ENCODE assay signal across 10 mouse cellular contexts in genomic region chr8:12394385-12395000, GRCm38 (mm10). TPM values are rescaled to one million over a fixed set of nuclear protein-coding genes. Genes with fewer than 3 reads are reported as not detected.
A peak's percentile ranks its signal among the peaks of the same experiment; 100 is the strongest.
DNase-seq lines count a peak whose midpoint lies in the region; ATAC-seq and TF ChIP-seq lines count a peak whose summit lies in the region.
"Had no signal": no experiment of that assay in that cellular context is flagged by ENCODE, and none has a peak within 500 bp of the region (broad histone marks: within the 10 kb centered on the region; RNA-seq: fewer than 3 reads in every experiment).

No protein-coding gene starts in this region.

- intact Hi-C loops in heart, postnatal 14 days (cut with DNase I), result loop anchor here (10.0 kb wide), 1 partner anchor 280 kb away; the partner anchor contains the start of gene Tubgcp3

- H3K36me3 ChIP-seq in heart, postnatal 0 days (replicated peaks; ENCODE audit: control insufficient read depth, insufficient read depth, low read length), result no peaks in the 10 kb centered on the region
- H3K36me3 ChIP-seq in embryonic facial prominence, embryonic 12.5 days, result no peaks in the 10 kb centered on the region
- no peaks in the 10 kb centered on the region for H3K36me3 ChIP-seq in hindbrain, embryonic 16.5 days (ENCODE audit: control insufficient read depth, insufficient read depth, low read length)
- no peaks in the 10 kb centered on the region for H3K36me3 ChIP-seq in midbrain, embryonic 16.5 days (ENCODE audit: control insufficient read depth, insufficient read depth, low read length)

- peak overlapping the region; percentile 48 for H3K4me3 ChIP-seq in heart, postnatal 0 days (ENCODE audit: low read depth, low read length)
- H3K4me3 ChIP-seq in embryonic facial prominence, embryonic 12.5 days, result peak overlapping the region; percentile 38
- H3K4me3 ChIP-seq in hindbrain, embryonic 16.5 days (ENCODE audit: low read length), result peak overlapping the region; percentile 48
- peak overlapping the region; percentile 48 for H3K4me3 ChIP-seq in midbrain, embryonic 16.5 days (ENCODE audit: low read depth, low read length)
- H3K4me3 ChIP-seq: erythroblast, embryonic 14.5 days had no signal

- WGBS in heart, postnatal 0 days, result 3% methylated on average over 22 of the region's 22 CpGs
- WGBS in embryonic facial prominence, embryonic 12.5 days, result under 1% methylated on average over 22 of the region's 22 CpGs
- under 1% methylated on average over 22 of the region's 22 CpGs for WGBS in hindbrain, embryonic 16.5 days
- WGBS in midbrain, embryonic 16.5 days, result 2% methylated on average over 22 of the region's 22 CpGs

- peaks cover 100% of the 10 kb centered on the region for H3K27me3 ChIP-seq in heart, postnatal 0 days (ENCODE audit: control insufficient read depth, insufficient read depth, low read length)
- H3K27me3 ChIP-seq in embryonic facial prominence, embryonic 12.5 days, result peaks cover 85% of the 10 kb centered on the region
- H3K27me3 ChIP-seq in hindbrain, embryonic 16.5 days (replicated peaks; ENCODE audit: control insufficient read depth, insufficient read depth, low read length), result peaks cover 45% of the 10 kb centered on the region
- H3K27me3 ChIP-seq in midbrain, embryonic 16.5 days (ENCODE audit: control insufficient read depth, insufficient read depth, low read depth, low read length), result peaks cover 20% of the 10 kb centered on the region

- no peak overlapping the region for H3K9ac ChIP-seq in heart, postnatal 0 days (replicated peaks; ENCODE audit: low read depth, low read length)
- no peak overlapping the region for H3K9ac ChIP-seq in embryonic facial prominence, embryonic 12.5 days
- H3K9ac ChIP-seq in hindbrain, embryonic 16.5 days (ENCODE audit: low read depth, low read length), result peak overlapping the region; percentile 7
- peak overlapping the region; percentile 66; the same call in 1 of the 2 replicates for H3K9ac ChIP-seq in midbrain, embryonic 16.5 days (ENCODE audit: low read depth, low read length)

- no peak overlapping the region for H3K27ac ChIP-seq in heart, postnatal 0 days (ENCODE audit: low read depth)
- no peak overlapping the region for H3K27ac ChIP-seq in embryonic facial prominence, embryonic 12.5 days
- peak overlapping the region; percentile 68 for H3K27ac ChIP-seq in hindbrain, embryonic 16.5 days (ENCODE audit: low read depth, low read length)
- H3K27ac ChIP-seq in midbrain, embryonic 16.5 days (ENCODE audit: low read length), result peak overlapping the region; percentile 67

- H3K4me1 ChIP-seq in heart, postnatal 0 days (ENCODE audit: control insufficient read depth, insufficient read depth), result peaks cover 3% of the 10 kb centered on the region; the same call in 1 of the 2 replicates
- H3K4me1 ChIP-seq in embryonic facial prominence, embryonic 12.5 days, result peaks cover 11% of the 10 kb centered on the region; the same call in 1 of the 2 replicates
- H3K4me1 ChIP-seq in hindbrain, embryonic 16.5 days (ENCODE audit: control insufficient read depth, insufficient read depth, low read depth, low read length), result peaks cover 16% of the 10 kb centered on the region
- peaks cover 7% of the 10 kb centered on the region for H3K4me1 ChIP-seq in midbrain, embryonic 16.5 days (ENCODE audit: control insufficient read depth, insufficient read depth, low read length)

- TF ChIP-seq CTCF in heart, postnatal 0 days (IDR thresholded peaks at IDR 0.05; ENCODE audit: low read depth), result no peak

- no peaks in the 10 kb centered on the region for H3K9me3 ChIP-seq in heart, postnatal 0 days (replicated peaks; ENCODE audit: control insufficient read depth, low read length)
- H3K9me3 ChIP-seq in embryonic facial prominence, embryonic 12.5 days, result no peaks in the 10 kb centered on the region
- H3K9me3 ChIP-seq in hindbrain, embryonic 16.5 days (ENCODE audit: control insufficient read depth, low read length), result no peaks in the 10 kb centered on the region
- no peaks in the 10 kb centered on the region for H3K9me3 ChIP-seq in midbrain, embryonic 16.5 days (replicated peaks; ENCODE audit: control insufficient read depth, low read length, poor library complexity, severe bottlenecking)

- H3K4me2 ChIP-seq in heart, postnatal 0 days (ENCODE audit: low read depth, low read length), result peak overlapping the region; percentile 57
- peak overlapping the region; percentile 60 for H3K4me2 ChIP-seq in embryonic facial prominence, embryonic 12.5 days (replicated peaks)
- H3K4me2 ChIP-seq in hindbrain, embryonic 16.5 days (ENCODE audit: low read length), result peak overlapping the region; percentile 56
- H3K4me2 ChIP-seq in midbrain, embryonic 16.5 days (ENCODE audit: low read length), result peak overlapping the region; percentile 61

- ATAC-seq in heart, postnatal 0 days (ENCODE audit: insufficient read depth, low read depth), result no peak
- no peak for ATAC-seq in embryonic facial prominence, embryonic 12.5 days (ENCODE audit: insufficient number of reproducible peaks, insufficient read depth, low FRiP score, low TSS enrichment)
- no peak for ATAC-seq in hindbrain, embryonic 16.5 days
- no peak for ATAC-seq in midbrain, embryonic 16.5 days

- TF ChIP-seq EP300 in heart, postnatal 0 days (IDR thresholded peaks at IDR 0.05; ENCODE audit: low read depth), result no peak

- no peak for DNase-seq in heart, postnatal 0 days (ENCODE audit: low spot score)
- DNase-seq in heart, postnatal 14 days, result no peak
- DNase-seq in urinary bladder, postnatal 10 days (ENCODE audit: low spot score), result no peak
- DNase-seq in adipocyte (ENCODE audit: low spot score), result no peak
- no peak for DNase-seq in urinary bladder, postnatal 14 days (ENCODE audit: low spot score)

RNA-seq across cellular contexts. Expression of gene Sox1, which starts 0.6 kb away (rescaled TPM):
- total RNA-seq in heart, postnatal 0 days (2014; rRNA removed; ENCODE audit: low replicate concordance), result not detected in 2 replicates
- polyA plus RNA-seq in heart, postnatal 0 days (2015; fragmentation: Nextera tagmentation; extraction: Ambion mirVana), result not detected in 2 replicates
- not detected for total RNA-seq in heart, postnatal 14 days (2021)
- polyA plus RNA-seq in embryonic facial prominence, embryonic 12.5 days (2016; fragmentation: Nextera tagmentation; extraction: Ambion mirVana), result 0.50 and 0.51 TPM in 2 replicates
- polyA plus RNA-seq in hindbrain, embryonic 16.5 days (2015; fragmentation: Nextera tagmentation; extraction: Ambion mirVana), result 1.2 and 1.4 TPM in 2 replicates
- polyA plus RNA-seq in midbrain, embryonic 16.5 days (2015; fragmentation: Nextera tagmentation; extraction: Ambion mirVana), result 1.6 and 2.2 TPM in 2 replicates
- polyA plus RNA-seq: large intestine, adult 2 months had no signal

Comparison
In these comparisons a context has a peak if more than half of its experiments do, and no peak if none do; other contexts are left out.
1. H3K27ac ChIP-seq: peak in hindbrain, embryonic 16.5 days (single experiment) and midbrain, embryonic 16.5 days (single experiment); none in heart, postnatal 0 days (single experiment) and embryonic facial prominence, embryonic 12.5 days (single experiment).
2. H3K9ac ChIP-seq: peak in hindbrain, embryonic 16.5 days (single experiment) and midbrain, embryonic 16.5 days (single experiment); none in heart, postnatal 0 days (single experiment) and embryonic facial prominence, embryonic 12.5 days (single experiment).
3. Peak in every context shown above with its lines, with median percentiles within 50 percentile points of each other: H3K4me2 ChIP-seq and H3K4me3 ChIP-seq.